Mouse (Mus musculus): ENCODE measurements at regions not wholly inside any gene's neighbourhood (a gene's known extent, or its start where the extent isn't known, plus 50 kb on each side); places are given as distances from the start of the nearest gene placed in this dataset.

DNA sequence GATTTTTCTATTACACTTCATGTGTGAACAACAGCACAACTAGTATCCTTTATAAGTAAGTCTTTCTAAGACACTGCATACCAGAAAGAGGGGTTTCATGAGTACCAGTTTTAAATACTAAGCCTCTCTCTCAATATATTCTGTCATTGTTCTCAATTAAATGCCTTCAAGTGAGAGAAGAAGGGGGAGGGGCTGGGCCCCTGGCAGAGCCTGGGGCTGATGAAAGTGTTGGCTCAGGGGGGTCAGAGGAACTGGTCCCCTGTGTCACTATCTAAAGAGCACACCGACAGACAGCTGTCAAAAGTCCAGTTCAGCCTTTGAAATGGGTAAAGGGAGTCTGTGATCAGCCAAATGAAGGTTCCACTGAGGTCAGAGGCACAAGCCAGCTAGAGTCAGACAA lies 78.4 kb upstream of the Fyn start:
- H3K79me2 ChIP-seq (ENCODE audit: control insufficient read depth, insufficient read depth, low read length, poor library complexity) = no peaks in the 10 kb centered on the region
- no peak for DNase-seq (ENCODE audit: low read depth, low spot score)
- no peaks in the 10 kb centered on the region for H3K36me3 ChIP-seq (ENCODE audit: control insufficient read depth in 1 of 2, insufficient read depth in 2 of 2, low read length in 2 of 2)
- no peak for TF ChIP-seq TCF12 (IDR thresholded peaks at IDR 0.05; ENCODE audit: low read depth, low read length)
- TF ChIP-seq ZKSCAN1 (IDR thresholded peaks at IDR 0.05; ENCODE audit: low read depth, low read length) = no peak
- no peak for TF ChIP-seq ETS1 (IDR thresholded peaks at IDR 0.05; ENCODE audit: low read depth, low read length)
- TF ChIP-seq GABPA (IDR thresholded peaks at IDR 0.05; ENCODE audit: low read depth, low read length) = no peak
- TF ChIP-seq SIN3A (IDR thresholded peaks at IDR 0.05; ENCODE audit: low read length) = no peak
- no peak for TF ChIP-seq ELF1 (IDR thresholded peaks at IDR 0.05; ENCODE audit: low read depth, low read length)
- H3K4me3 ChIP-seq (ENCODE audit: control insufficient read depth in 1 of 2, insufficient read depth in 1 of 2, low read depth in 2 of 2, low read length in 2 of 2) = no peak overlapping the region
- no peak overlapping the region for H3K27ac ChIP-seq (ENCODE audit: control insufficient read depth, low read depth, low read length)
- no peaks in the 10 kb centered on the region for H3K9me3 ChIP-seq (replicated peaks; ENCODE audit: insufficient read depth, low read length)
- no peaks in the 10 kb centered on the region; a peak in 1 of 4 replicates for H3K27me3 ChIP-seq (ENCODE audit: control insufficient read depth in 1 of 2, insufficient read depth in 2 of 2, low read length in 2 of 2)
- no peak overlapping the region for H3K9ac ChIP-seq (ENCODE audit: control insufficient read depth, low read depth, low read length, poor library complexity, severe bottlenecking)
- H3K4me1 ChIP-seq (ENCODE audit: control insufficient read depth in 1 of 2, insufficient read depth in 2 of 2, low read length in 2 of 2) = no peaks in the 10 kb centered on the region

- no peak overlapping the region for H3K4me3 ChIP-seq (ENCODE audit: control insufficient read depth in 1 of 2, insufficient read depth in 1 of 2, low read depth in 2 of 2, low read length in 2 of 2)
- H3K36me3 ChIP-seq (ENCODE audit: control insufficient read depth in 1 of 2, insufficient read depth in 2 of 2, low read length in 2 of 2) = no peaks in the 10 kb centered on the region
- no peaks in the 10 kb centered on the region for H3K79me2 ChIP-seq (ENCODE audit: control insufficient read depth, insufficient read depth, low read length, poor library complexity)
- no peak overlapping the region for H3K9ac ChIP-seq (ENCODE audit: control insufficient read depth, low read depth, low read length, poor library complexity, severe bottlenecking)
- H3K9me3 ChIP-seq (replicated peaks; ENCODE audit: insufficient read depth, low read length) = no peaks in the 10 kb centered on the region
- no peak overlapping the region for H3K27ac ChIP-seq (ENCODE audit: control insufficient read depth, low read depth, low read length)
- H3K27me3 ChIP-seq (ENCODE audit: control insufficient read depth in 1 of 2, insufficient read depth in 2 of 2, low read length in 2 of 2) = no peaks in the 10 kb centered on the region
- no peak for DNase-seq (ENCODE audit: low read depth, low spot score)
- TF ChIP-seq MYB (IDR thresholded peaks at IDR 0.05; ENCODE audit: low read depth, low read length) (no peak), JUND (IDR thresholded peaks at IDR 0.05; ENCODE audit: low read depth, low read length) (no peak), TCF12 (IDR thresholded peaks at IDR 0.05; ENCODE audit: low read depth, low read length) (no peak), ZKSCAN1 (IDR thresholded peaks at IDR 0.05; ENCODE audit: low read depth, low read length) (no peak), CHD1 (IDR thresholded peaks at IDR 0.05; ENCODE audit: low read depth, low read length) (no peak), GATA1 (IDR thresholded peaks at IDR 0.05; ENCODE audit: low read depth, low read length) (no peak), TAL1 (IDR thresholded peaks at IDR 0.05; ENCODE audit: low read length) (no peak), MAFK (IDR thresholded peaks at IDR 0.05; ENCODE audit: borderline replicate concordance, low read depth, low read length) (no peak), EP300 (IDR thresholded peaks at IDR 0.05; ENCODE audit: low read depth in 1 of 2, low read length in 2 of 2) (no peak), USF1 (IDR thresholded peaks at IDR 0.05; ENCODE audit: low read depth, low read length) (no peak)
- H3K4me1 ChIP-seq (ENCODE audit: control insufficient read depth in 1 of 2, insufficient read depth in 2 of 2, low read length in 2 of 2) = no peaks in the 10 kb centered on the region
Measured at GRCm38 (mm10) chr10:39280366-39281000, 88.2 kb upstream of the Fyn start.

DNA sequence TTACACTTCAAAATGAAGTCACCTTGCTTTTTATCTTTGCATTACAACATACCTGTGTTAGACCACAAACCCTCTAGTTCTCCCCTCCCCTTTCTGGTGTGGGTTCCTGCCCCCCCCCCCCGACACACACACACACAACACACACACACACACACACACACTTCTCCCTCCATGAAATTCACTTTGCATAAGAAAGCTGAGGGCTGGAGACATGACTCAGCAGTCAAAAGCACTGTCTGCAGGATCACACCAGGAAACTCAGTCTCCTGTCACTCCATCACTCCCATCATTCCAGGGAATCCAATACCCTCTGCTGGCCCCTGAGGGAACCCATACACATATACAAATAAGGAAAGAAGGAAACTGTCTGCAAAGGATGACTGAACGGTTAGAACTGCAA lies 94.5 kb upstream of the Fyn start:
- Histone ChIP-seq H3K27ac (ENCODE audit: control insufficient read depth, low read depth, low read length) (no peak overlapping the region), H3K79me2 (ENCODE audit: control insufficient read depth, insufficient read depth, low read length, poor library complexity) (no peaks in the 10 kb centered on the region), H3K9ac (ENCODE audit: control insufficient read depth, low read depth, low read length, poor library complexity, severe bottlenecking) (no peak overlapping the region), H3K4me3 (ENCODE audit: control insufficient read depth in 1 of 2, insufficient read depth in 1 of 2, low read depth in 2 of 2, low read length in 2 of 2) (no peak overlapping the region), H3K4me1 (ENCODE audit: control insufficient read depth in 1 of 2, insufficient read depth in 2 of 2, low read length in 2 of 2) (no peaks in the 10 kb centered on the region), H3K36me3 (ENCODE audit: control insufficient read depth in 1 of 2, insufficient read depth in 2 of 2, low read length in 2 of 2) (no peaks in the 10 kb centered on the region), H3K27me3 (ENCODE audit: control insufficient read depth in 1 of 2, insufficient read depth in 2 of 2, low read length in 2 of 2) (no peaks in the 10 kb centered on the region), H3K9me3 (replicated peaks; ENCODE audit: insufficient read depth, low read length) (no peaks in the 10 kb centered on the region)
- DNase-seq (ENCODE audit: low read depth, low spot score) = no peak
- TF ChIP-seq MAZ (IDR thresholded peaks at IDR 0.05; ENCODE audit: low read depth, low read length) (no peak), USF1 (IDR thresholded peaks at IDR 0.05; ENCODE audit: low read depth, low read length) (no peak), TAL1 (IDR thresholded peaks at IDR 0.05; ENCODE audit: low read length) (no peak), ZNF384 (IDR thresholded peaks at IDR 0.05; ENCODE audit: low read depth, low read length) (no peak), HCFC1 (IDR thresholded peaks at IDR 0.05; ENCODE audit: low read depth, low read length) (no peak), ZMIZ1 (IDR thresholded peaks at IDR 0.05; ENCODE audit: low read depth, low read length) (no peak), CHD2 (IDR thresholded peaks at IDR 0.05; ENCODE audit: low read length) (no peak), MXI1 (IDR thresholded peaks at IDR 0.05; ENCODE audit: low read depth, low read length) (no peak), BHLHE40 (IDR thresholded peaks at IDR 0.05; ENCODE audit: borderline replicate concordance, low read depth, low read length) (no peak), MEF2A (IDR thresholded peaks at IDR 0.05; ENCODE audit: extremely low read depth, insufficient replicate concordance, low read depth, low read length, poor library complexity, severe bottlenecking) (no peak)

Measured in MEL (cell line).